Mouse (Mus musculus) olfactory bulb, adult 2 months (tissue): ENCODE results near the gene Tln1.

ENCODE experiments used
- CTCF ChIP-seq: fragments of 200-500 bp; IDR thresholded peaks from 2 replicates; pipeline ENCODE4 v1.5.1; 2012; ENCODE audit warnings: low read depth, mild to moderate bottlenecking, low read length, moderate library complexity; ENCODE audit not compliant: insufficient read depth
- POLR2A ChIP-seq: fragments of 200-500 bp; IDR thresholded peaks from 2 replicates; pipeline ENCODE4 v1.6.1; 2012; ENCODE audit warnings: mild to moderate bottlenecking, low read depth, low read length, moderate library complexity; ENCODE audit not compliant: insufficient read depth

DNA sequence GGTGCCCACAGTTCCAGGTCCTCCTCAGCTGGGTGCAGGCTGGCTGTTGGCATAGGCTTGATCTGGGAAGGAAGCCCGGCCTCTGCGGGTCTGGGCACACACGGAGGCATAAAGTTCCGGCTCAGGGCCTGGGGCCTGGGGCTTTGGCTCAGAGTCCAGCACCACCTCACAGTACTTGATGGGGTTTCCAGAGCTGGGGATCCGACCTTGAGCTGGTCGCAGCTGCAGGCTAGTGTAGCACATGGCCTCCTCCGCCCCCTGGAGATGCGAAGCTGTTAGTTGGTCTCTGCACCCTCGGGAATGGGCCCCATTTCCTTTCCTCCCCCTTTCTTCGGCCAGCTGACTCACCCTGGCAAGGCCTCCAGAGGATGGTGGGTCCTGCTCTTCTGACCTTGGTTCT lies 79.9 kb downstream of the Tln1 start:
- TF ChIP-seq CTCF (no peak), POLR2A (no peak)
